Mouse (Mus musculus) gastrocnemius, postnatal 4 days (tissue): ENCODE results near the gene Grik1. TPM values are rescaled to one million over a fixed set of nuclear protein-coding genes. Genes with fewer than 3 reads are reported as not detected.

Experiments
- DNase-seq, 2 experiments: peaks; one replicate each; pipeline ENCODE4 v3.0.0; 2021 to 2022; ENCODE audit warnings: low spot score in 2 of 2, mixed read lengths in 2 of 2
- total RNA-seq, 2 experiments: library from RNA; stranded (reverse); gene quantifications; 2 replicates each; pipeline ENCODE4 v1.2.3; 2021

Gene Grik1
- total RNA-seq, 2 experiments from 2014 or later: 0.12 to 0.26 TPM

GRCm38 (mm10) chr16:87969936-87970335 lies 320.1 kb downstream of the Grik1 start:
- no peak for DNase-seq

- no peak for DNase-seq
These were observed 328.6 kb downstream of the Grik1 start for GRCm38 (mm10) chr16:87961419-87961818.

- DNase-seq: no peak
These were observed 332.6 kb downstream of the Grik1 start for GRCm38 (mm10) chr16:87957449-87957848.

GRCm38 (mm10) chr16:87956178-87956577 lies 333.9 kb downstream of the Grik1 start:
- DNase-seq: no peak

GRCm38 (mm10) chr16:87954715-87955441 lies 335.2 kb downstream of the Grik1 start:
- DNase-seq: no peak

GRCm38 (mm10) chr16:87953176-87953575 lies 336.9 kb downstream of the Grik1 start:
- no peak for DNase-seq

- DNase-seq: no peak
These were observed 340.2 kb downstream of the Grik1 start for GRCm38 (mm10) chr16:87949881-87950280.

- no peak for DNase-seq
These were observed 341.9 kb downstream of the Grik1 start for GRCm38 (mm10) chr16:87948122-87948521.

- no peak for DNase-seq
These were observed 345.7 kb downstream of the Grik1 start for GRCm38 (mm10) chr16:87944318-87944717.

GRCm38 (mm10) chr16:87942103-87942865 lies 347.8 kb downstream of the Grik1 start:
- DNase-seq: no peak

GRCm38 (mm10) chr16:87934685-87935084 lies 355.4 kb downstream of the Grik1 start:
- no peak for DNase-seq

GRCm38 (mm10) chr16:87931358-87931757 lies 358.7 kb downstream of the Grik1 start:
- no peak for DNase-seq

- no peak for DNase-seq
These were observed 359.5 kb downstream of the Grik1 start for GRCm38 (mm10) chr16:87930519-87930918.

GRCm38 (mm10) chr16:87928671-87929070 lies 361.4 kb downstream of the Grik1 start:
- DNase-seq: no peak

- no peak for DNase-seq
These were observed 372.2 kb downstream of the Grik1 start for GRCm38 (mm10) chr16:87917897-87918296.

GRCm38 (mm10) chr16:87917157-87917546 lies 372.9 kb downstream of the Grik1 start:
- peak in 1 of 2 experiments; percentile 13 for DNase-seq

- no peak for DNase-seq
These were observed 373.6 kb downstream of the Grik1 start for GRCm38 (mm10) chr16:87916209-87917156.

GRCm38 (mm10) chr16:87915156-87915555 lies 374.9 kb downstream of the Grik1 start:
- DNase-seq: no peak

- DNase-seq: no peak
These were observed 376.3 kb downstream of the Grik1 start for GRCm38 (mm10) chr16:87913781-87914180.

GRCm38 (mm10) chr16:87911201-87911600 lies 378.9 kb downstream of the Grik1 start:
- no peak for DNase-seq

- DNase-seq: no peak
These were observed 388.0 kb downstream of the Grik1 start for GRCm38 (mm10) chr16:87902049-87902448.
